Mouse (Mus musculus) embryonic facial prominence, embryonic 11.5 days (tissue): ENCODE results near the gene Trp53. TPM values are rescaled to one million over a fixed set of nuclear protein-coding genes. Genes with fewer than 3 reads are reported as not detected.
"Not testable (repeated sequence)": the region's sequence is repeated elsewhere in the genome, so short reads cannot be mapped to it uniquely, and the experiment has no call there.

Experiments
- ATAC-seq: fragments of 200-750 bp; cut with Nextera tagmentation; replicated peaks from 2 replicates; pipeline ENCODE4 v1.8.0; 2017; ENCODE audit warnings: low read depth; ENCODE audit not compliant: insufficient number of reproducible peaks, low FRiP score, low TSS enrichment
- DNase-seq: peaks from one replicate; pipeline ENCODE4 v3.0.0-alpha.2; 2015; ENCODE audit warnings: low spot score
- H3K27ac ChIP-seq: fragments of 300-500 bp; sonication (generic); replicated peaks from 2 replicates; pipeline ENCODE4 v1.5.1; 2014; ENCODE audit warnings: mild to moderate bottlenecking, low read depth, low read length, control low read depth
- H3K27me3 ChIP-seq: fragments of 300-500 bp; sonication (generic); 2 replicates; pipeline ENCODE4 v1.6.1; 2014; ENCODE audit warnings: mild to moderate bottlenecking, low read length, moderate library complexity, mixed read lengths; ENCODE audit not compliant: control insufficient read depth, insufficient read depth
- H3K36me3 ChIP-seq: fragments of 300-500 bp; sonication (generic); replicated peaks from 2 replicates; pipeline ENCODE4 v1.6.1; 2014; ENCODE audit warnings: low read depth, mild to moderate bottlenecking, low read length, moderate library complexity, mixed read lengths; ENCODE audit not compliant: control insufficient read depth, insufficient read depth
- H3K4me1 ChIP-seq: fragments of 300-500 bp; sonication (generic); 2 replicates; pipeline ENCODE4 v1.6.1; 2014; ENCODE audit warnings: low read length, mixed read lengths; ENCODE audit not compliant: control insufficient read depth, insufficient read depth
- H3K4me2 ChIP-seq: fragments of 300-500 bp; sonication (generic); 2 replicates; pipeline ENCODE4 v1.6.1; 2014; ENCODE audit warnings: low read depth, mild to moderate bottlenecking, control low read depth, low read length, moderate library complexity
- H3K4me3 ChIP-seq: fragments of 300-500 bp; sonication (generic); 2 replicates; pipeline ENCODE4 v1.5.1; 2014; ENCODE audit warnings: low read depth, low read length, control low read depth
- H3K9ac ChIP-seq: fragments of 300-500 bp; sonication (generic); replicated peaks from 2 replicates; pipeline ENCODE4 v1.6.1; 2014; ENCODE audit warnings: mild to moderate bottlenecking, control low read depth, low read length
- H3K9me3 ChIP-seq: fragments of 300-500 bp; sonication (generic); replicated peaks from 2 replicates; pipeline ENCODE4 v1.6.1; 2016; ENCODE audit warnings: mild to moderate bottlenecking, low read length, inconsistent platforms, mixed read lengths; ENCODE audit not compliant: control insufficient read depth
- WGBS: fragments of 180-500 bp; shearing (Covaris S2); extraction: QIAGEN DNeasy Blood & Tissue Kit; methylation state at CpG from one replicate; pipeline ENCODE4 v1.1.7; 2014; 5-methylcytosine and 5-hydroxymethylcytosine counted together
- polyA plus RNA-seq: library from polyadenylated mRNA; unstranded; fragments of >200 nt; fragmentation: Nextera tagmentation; extraction: Ambion mirVana; gene quantifications from 2 replicates; pipeline ENCODE4 v1.2.1, GENCODE M21; 2014

Trp53 gene
- polyA plus RNA-seq, 1 experiment from 2014 or later, result 200 TPM

DNA sequence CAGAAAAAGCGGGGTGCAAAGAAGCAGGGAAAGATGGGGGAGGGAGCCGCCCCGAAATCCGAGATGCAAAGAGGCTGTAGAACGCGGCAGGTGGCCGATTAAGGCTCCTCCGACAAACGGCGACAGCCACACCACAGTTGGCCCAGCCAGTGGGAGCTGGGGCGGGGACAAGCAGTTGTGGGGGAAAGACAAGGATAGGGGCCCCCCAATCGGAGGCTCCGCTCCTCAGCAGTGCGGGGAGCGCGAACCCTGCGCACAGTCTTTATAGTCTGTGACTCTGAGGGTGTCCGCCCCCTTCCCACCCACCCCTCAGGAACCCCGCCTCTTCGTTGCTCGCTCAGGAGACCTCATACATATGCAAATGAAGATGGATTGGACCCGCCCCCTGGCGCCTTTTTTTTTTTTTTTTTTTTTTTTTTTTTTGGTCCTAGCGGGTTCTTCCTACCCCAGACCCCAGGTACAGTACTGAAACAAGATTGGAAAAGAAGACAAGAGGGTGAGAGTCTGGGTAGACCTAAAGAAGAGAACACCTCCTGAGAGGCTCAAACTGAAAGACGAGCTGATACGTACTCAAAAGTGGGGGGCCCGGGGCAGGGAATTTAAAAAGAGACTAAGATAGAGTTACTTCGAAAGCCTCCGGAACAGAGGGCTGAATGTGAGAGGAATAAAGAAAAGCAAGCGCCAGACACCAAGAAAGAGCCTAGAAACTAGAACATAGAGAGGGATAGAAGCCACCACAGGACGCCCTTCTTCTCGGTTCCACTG lies 25.7 kb downstream of the Trp53 start, which contains the start of gene Atp1b2:
Gene Atp1b2, minus strand, starts transcription at position 217 of the 765 bp plus-strand sequence.
- peak within 1 kb of the TSS; percentile 25; the same call in 1 of the 2 replicates for H3K27ac ChIP-seq
- 3% methylated on average over 32 of the region's 32 CpGs for WGBS
- H3K4me1 ChIP-seq, result no peaks in the 10 kb centered on the region; the same call in 1 of the 2 replicates

DNA sequence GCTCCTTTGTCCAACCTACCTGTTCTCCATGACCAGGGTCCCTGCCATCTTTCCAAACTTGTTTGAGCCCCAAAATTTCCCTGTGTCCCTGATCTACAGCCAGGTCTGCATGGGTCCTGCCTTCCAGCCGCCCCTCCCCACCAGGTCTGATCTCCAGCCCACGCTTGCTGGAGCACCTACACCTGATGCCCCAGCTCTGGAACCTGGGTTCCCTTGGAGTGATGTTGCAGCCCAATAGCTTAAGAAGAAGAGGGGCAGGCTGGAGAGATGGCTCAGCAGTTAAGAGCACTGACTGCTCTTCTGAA lies 26.3 kb downstream of the Trp53 start:
- Histone ChIP-seq H3K36me3 (no peaks in the 10 kb centered on the region), H3K4me3 (no peak overlapping the region; the same call in 1 of the 2 replicates), H3K4me2 (peak overlapping the region; percentile 100; the same call in 1 of the 2 replicates), H3K4me1 (no peaks in the 10 kb centered on the region), H3K27me3 (peaks cover 10% of the 10 kb centered on the region), H3K9me3 (no peaks in the 10 kb centered on the region), H3K27ac (peak overlapping the region; percentile 25; the same call in 1 of the 2 replicates), H3K9ac (no peak overlapping the region; the same call in 1 of the 2 replicates)
- ATAC-seq, result no peak
- no peak for DNase-seq
- WGBS, result 67% methylated on average over 2 of the region's 2 CpGs

More for the DNA sequence above, 25.7 kb downstream of the Trp53 start, which contains the start of gene Atp1b2:
- Histone ChIP-seq H3K9ac (peak within 1 kb of the TSS; percentile 64), H3K4me2 (peak within 1 kb of the TSS; percentile 100), H3K4me3 (peak within 1 kb of the TSS; percentile 56), H3K36me3 (no peaks in the 10 kb centered on the region), H3K9me3 (no peaks in the 10 kb centered on the region), H3K27me3 (peaks cover 10% of the 10 kb centered on the region)
- DNase-seq (peak; percentile 81), ATAC-seq (peak; percentile 82)

DNA sequence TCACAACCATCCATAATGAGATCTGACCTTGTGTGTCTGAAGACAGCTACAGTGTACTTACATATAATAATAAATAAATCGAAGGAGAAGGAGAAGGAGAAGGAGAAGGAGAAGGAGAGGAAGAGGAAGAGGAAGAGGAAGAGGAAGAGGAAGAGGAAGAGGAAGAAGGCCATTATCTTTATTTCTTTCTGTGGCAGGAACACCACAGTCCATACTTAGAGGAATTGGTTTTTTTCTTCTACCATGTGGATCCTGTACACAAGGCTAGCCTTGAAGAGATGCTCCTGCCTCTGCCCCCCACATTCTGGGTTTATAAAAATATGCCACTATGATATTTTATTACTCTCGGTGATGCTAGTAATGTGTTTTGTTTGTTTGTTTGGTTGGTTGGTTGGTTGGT lies 26.7 kb downstream of the Trp53 start:
- H3K4me1 ChIP-seq, result no peaks in the 10 kb centered on the region
- H3K4me2 ChIP-seq, result no peak overlapping the region
- ATAC-seq, result no peak
- no peak overlapping the region for H3K9ac ChIP-seq
- no peak for DNase-seq
- no peaks in the 10 kb centered on the region for H3K9me3 ChIP-seq
- no peak overlapping the region for H3K27ac ChIP-seq
- peaks cover 10% of the 10 kb centered on the region for H3K27me3 ChIP-seq
- no peak overlapping the region for H3K4me3 ChIP-seq
- WGBS, result 91% methylated on average over 2 of the region's 2 CpGs
- no peaks in the 10 kb centered on the region for H3K36me3 ChIP-seq

DNA sequence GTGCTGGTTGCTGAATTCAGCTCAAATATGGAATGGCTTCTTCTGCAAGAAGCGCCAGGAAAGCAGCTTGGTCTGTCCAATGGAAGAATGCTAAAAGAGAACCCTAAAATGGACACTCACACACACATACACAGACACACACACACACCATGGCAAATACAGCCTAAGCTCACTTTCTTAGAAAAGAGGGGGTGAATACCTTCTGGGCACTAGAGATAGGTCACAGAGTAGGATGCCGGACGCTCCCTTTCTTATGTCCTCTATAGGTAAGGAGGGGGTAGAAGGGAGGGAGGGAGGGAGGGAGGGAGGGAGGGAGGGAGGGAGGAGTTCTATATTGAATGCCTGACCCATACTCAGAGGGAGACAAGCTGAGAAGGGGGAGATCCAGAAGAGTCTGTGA lies 28.4 kb downstream of the Trp53 start:
- Histone ChIP-seq H3K9ac (no peak overlapping the region), H3K9me3 (no peaks in the 10 kb centered on the region), H3K4me3 (no peak overlapping the region), H3K4me1 (no peaks in the 10 kb centered on the region; the same call in 1 of the 2 replicates), H3K36me3 (no peaks in the 10 kb centered on the region), H3K4me2 (no peak overlapping the region), H3K27me3 (peaks cover 10% of the 10 kb centered on the region), H3K27ac (no peak overlapping the region)
- WGBS, result 88% methylated on average over 3 of the region's 3 CpGs
- DNase-seq (no peak), ATAC-seq (no peak)

DNA sequence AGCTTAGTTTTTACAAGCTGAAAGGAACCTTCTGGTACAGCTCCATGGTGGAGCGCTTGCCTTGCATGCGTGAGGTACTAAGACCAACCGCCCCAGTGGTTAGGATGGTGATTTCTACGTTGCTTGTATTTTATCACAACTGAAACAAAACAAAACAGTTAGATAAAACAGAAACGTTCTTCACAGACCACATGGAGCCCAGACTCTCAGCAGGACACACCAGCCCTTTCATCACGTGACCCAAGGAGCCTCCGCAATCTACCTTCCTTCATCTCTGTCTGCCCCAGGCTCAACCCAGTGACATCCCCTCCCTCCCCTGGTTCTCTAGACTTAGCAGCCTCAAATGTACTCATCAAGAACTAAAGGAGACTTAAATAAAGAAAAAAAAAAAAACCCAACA lies 29.3 kb downstream of the Trp53 start:
- H3K4me2 ChIP-seq, result no peak overlapping the region
- H3K4me1 ChIP-seq, result no peaks in the 10 kb centered on the region; the same call in 1 of the 2 replicates
- ATAC-seq (no peak), DNase-seq (no peak)
- H3K4me3 ChIP-seq, result no peak overlapping the region
- H3K27me3 ChIP-seq, result peaks cover 6% of the 10 kb centered on the region; the same call in 1 of the 2 replicates
- no peak overlapping the region for H3K27ac ChIP-seq
- no peaks in the 10 kb centered on the region for H3K36me3 ChIP-seq
- no peak overlapping the region for H3K9ac ChIP-seq
- no peaks in the 10 kb centered on the region for H3K9me3 ChIP-seq
- 61% methylated on average over 7 of the region's 7 CpGs for WGBS

DNA sequence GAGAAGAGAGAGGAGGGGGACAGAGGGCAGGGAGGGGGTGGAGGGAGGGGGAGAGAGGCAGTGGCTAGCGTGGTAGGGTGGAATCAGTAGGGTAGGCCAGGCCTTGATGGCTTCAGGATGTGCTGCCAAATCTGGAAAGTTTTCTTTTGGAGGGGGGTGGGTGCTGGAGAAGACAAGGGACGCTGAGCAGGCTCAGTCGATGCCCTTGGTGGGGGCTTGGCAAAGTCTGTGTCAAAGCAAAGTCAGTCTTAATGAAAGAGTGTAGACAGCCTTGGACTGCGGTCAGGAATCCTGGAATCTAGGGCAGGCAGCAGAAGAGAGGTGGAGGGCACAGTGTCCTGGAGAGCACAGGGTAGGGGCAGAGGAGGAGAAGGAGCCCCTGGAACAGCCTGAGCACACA lies 30.7 kb downstream of the Trp53 start:
- no peaks in the 10 kb centered on the region; the same call in 1 of the 2 replicates for H3K4me1 ChIP-seq
- ATAC-seq (no peak), DNase-seq (no peak)
- no peaks in the 10 kb centered on the region for H3K27me3 ChIP-seq
- H3K9ac ChIP-seq, result no peak overlapping the region
- no peak overlapping the region for H3K4me2 ChIP-seq
- H3K4me3 ChIP-seq, result no peak overlapping the region
- no peak overlapping the region for H3K27ac ChIP-seq
- no peaks in the 10 kb centered on the region for H3K9me3 ChIP-seq
- 60% methylated on average over 4 of the region's 4 CpGs for WGBS
- H3K36me3 ChIP-seq, result no peaks in the 10 kb centered on the region

DNA sequence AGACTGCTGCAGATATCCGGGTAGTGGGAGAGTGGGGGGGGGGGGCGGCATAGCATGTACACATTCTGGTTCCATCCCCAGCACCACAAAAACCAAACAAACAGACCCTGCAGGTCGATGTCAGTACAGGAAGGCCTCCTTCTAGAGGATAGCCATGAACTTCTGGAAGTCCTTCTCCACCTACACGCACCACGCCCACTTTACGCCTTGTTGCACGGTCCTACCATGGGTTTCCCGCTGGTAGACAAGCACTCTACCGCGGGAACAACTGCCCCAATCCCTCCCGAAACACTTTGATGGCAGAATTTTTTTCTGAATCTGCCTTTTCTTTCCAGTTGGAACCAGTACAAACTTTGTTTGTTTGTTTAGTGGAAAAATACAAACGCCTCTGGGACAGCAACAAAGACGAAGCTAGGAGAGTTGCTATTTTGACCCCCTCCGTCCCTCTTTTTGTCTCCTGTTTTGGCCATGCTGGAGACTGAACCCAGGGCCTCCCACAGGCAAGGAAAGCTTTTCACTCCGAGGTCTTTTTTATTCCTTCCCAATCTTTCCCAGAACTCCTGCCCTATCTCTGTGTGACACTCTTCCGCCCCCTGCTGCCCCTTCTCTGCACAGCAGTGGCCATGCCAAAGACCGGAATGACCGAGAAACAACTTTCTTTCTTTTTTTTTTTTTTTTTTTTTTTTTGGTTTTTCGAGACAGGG lies 33.5 kb downstream of the Trp53 start:
- ATAC-seq (0 out of 2 replicates have a peak, but pooled peaks have one; percentile 37), DNase-seq (peak; percentile 89)
- no peaks in the 10 kb centered on the region for H3K27me3 ChIP-seq
- no peaks in the 10 kb centered on the region for H3K36me3 ChIP-seq
- no peaks in the 10 kb centered on the region for H3K9me3 ChIP-seq
- peak overlapping the region; percentile 34 for H3K9ac ChIP-seq
- H3K27ac ChIP-seq, result no peak overlapping the region; the same call in 1 of the 2 replicates
- H3K4me1 ChIP-seq, result no peaks in the 10 kb centered on the region; the same call in 1 of the 2 replicates
- peak overlapping the region; percentile 33 for H3K4me2 ChIP-seq
- 8% methylated on average over 19 of the region's 19 CpGs for WGBS
- no peak overlapping the region for H3K4me3 ChIP-seq

DNA sequence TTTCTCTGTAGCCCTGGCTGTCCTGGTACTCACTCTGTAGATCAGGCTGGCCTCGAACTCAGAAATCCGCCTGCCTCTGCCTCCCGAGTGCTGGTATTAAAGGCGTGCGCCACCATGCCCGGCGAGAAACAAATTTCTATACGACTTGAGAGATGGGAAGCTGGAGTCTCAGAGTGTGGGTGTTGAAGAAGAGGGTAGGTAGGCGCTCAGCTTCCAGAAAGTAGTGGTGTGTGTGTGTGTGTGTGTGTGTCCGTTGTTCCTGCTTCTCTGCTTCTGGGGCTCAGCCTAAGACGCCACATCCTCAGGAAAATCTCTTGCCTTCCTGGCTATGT lies 34.1 kb downstream of the Trp53 start:
- not testable (repeated sequence) for H3K4me1 ChIP-seq, H3K9ac ChIP-seq, DNase-seq, H3K4me2 ChIP-seq, H3K27ac ChIP-seq, H3K9me3 ChIP-seq, H3K27me3 ChIP-seq, H3K36me3 ChIP-seq, H3K4me3 ChIP-seq, ATAC-seq
- 48% methylated on average over 11 of the region's 11 CpGs for WGBS
